Mouse (Mus musculus): Measurements from ENCODE around the gene Srp9.

DNA sequence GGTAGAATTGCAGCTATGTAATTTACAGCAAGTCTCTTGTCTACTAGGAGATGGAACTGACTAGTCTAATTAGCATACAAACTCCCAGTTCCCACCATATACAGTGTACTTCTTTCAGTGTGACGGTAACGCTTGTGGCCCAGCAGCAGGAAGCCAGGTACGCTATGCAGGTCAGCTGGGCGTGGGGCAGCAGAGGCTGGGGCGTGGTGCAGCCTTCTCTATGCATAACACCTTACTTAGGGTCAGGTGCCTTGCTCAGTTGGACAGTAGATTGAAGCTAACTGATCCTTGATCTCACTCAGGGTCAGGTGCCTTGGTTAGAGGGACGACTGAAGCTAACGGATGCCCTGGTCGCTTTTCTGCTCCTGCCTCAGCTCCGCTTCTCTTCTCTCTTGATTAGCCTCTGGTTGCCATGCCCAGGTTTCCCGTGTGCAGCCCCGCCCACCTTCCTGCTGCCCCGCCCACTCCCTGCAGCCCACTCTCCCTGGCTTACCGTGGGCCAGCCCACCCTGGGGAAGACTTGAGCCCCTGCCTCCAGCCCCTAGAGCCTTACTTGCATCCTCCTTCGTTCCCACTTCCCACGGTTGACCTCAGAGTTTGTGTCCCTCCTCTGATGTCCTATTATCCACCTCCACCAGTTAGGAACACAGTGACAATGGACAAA is 29.9 kb upstream of the Srp9 start:
- no peak for TF ChIP-seq CTCF (IDR thresholded peaks at IDR 0.05; ENCODE audit: low read depth)
- no peak for TF ChIP-seq EP300 (optimal IDR thresholded peaks at IDR 0.05)
